Mouse (Mus musculus) urinary bladder, postnatal 14 days (tissue): ENCODE data around the gene Lgals7.

Source experiments
- DNase-seq: peaks from one replicate; pipeline ENCODE4 v3.0.0; 2021; ENCODE audit warnings: low spot score

Lgals7 gene

GRCm38 (mm10) chr7:28863540-28863939, at the start of gene Lgals7:
Gene Lgals7, plus strand, starts transcription at chr7:28863853.
- DNase-seq, result no peak

- DNase-seq, result no peak
Observed at GRCm38 (mm10) chr7:28814306-28815034, 49.2 kb upstream of the Lgals7 start.

- DNase-seq, result no peak
Observed at GRCm38 (mm10) chr7:28815230-28815629, 48.4 kb upstream of the Lgals7 start.

- DNase-seq, result no peak
Observed at GRCm38 (mm10) chr7:28816201-28816600, 47.5 kb upstream of the Lgals7 start.

DNA sequence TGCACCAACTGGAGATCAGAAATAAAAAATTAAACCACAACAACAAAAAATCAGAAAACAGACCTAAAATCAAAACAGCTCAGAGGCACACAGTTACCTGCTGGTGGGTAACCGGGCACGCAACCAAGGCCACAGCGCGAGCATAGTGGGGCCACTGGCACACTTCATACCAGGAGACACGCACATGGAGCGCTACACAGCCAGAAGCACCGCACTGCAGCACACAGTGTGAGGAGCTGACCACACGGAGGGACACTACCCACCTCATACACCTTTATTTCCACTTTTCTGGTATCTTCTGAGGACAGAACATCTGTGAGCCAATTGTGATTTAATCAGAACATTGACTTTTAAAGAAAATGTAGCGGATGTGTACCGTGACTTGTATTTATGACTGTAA, 46.7 kb upstream of the Lgals7 start:
- DNase-seq, result no peak

DNA sequence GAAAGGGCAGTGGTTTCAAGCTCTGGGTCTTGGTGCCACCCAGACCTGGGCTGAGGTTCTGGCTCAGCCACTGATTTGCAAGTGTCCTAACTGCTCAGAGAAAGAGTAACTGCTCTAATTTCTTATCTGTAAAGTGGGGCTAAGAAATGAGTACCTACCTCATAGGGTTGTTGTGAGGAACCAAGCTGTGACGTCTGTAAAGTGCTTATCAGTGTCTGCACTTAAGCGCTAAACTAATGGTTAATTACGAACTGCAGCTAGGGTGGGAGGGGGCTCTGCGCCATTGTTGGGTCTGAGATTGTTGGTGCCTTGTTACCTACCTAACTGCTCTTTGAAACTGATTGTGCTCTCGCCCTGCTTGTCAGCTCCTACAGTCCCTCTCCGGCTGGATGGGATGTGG, 46.1 kb upstream of the Lgals7 start:
- no peak for DNase-seq

DNA sequence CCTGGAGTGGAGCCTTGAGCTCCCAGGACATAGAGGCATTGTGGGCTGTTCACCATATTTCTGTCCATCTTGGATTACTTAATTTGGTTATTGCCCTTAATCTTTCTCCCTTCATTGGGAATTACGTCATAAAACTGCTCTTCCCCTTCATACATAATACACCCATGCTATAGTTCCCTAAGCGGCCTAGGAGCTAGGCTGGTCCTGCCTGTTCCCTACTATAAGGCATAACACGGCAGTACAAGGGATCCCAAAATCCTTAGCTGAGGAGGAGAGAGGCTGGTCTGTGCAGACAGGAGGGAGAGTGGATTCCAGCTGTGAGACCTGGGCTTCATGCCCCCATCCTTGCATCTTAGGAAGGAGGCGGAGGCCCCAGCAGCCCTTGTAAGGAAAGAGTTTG, 45.7 kb upstream of the Lgals7 start:
- no peak for DNase-seq

DNA sequence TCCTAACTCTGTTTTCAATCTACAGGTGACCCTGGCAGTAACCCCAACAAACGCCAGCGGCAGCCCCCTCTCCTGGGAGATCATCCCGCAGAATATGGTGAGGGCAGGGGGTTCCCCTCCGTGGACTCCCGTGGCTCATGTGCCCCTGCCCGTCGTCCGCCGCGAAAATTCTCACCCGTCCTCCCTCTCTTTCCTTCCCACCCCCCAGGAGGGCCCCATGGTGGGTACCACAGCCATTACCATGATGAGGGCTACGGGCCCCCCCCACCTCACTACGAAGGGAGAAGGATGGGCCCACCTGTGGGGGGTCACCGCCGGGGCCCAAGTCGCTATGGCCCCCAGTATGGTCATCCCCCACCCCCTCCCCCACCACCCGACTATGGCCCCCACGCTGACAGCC, 45.2 kb upstream of the Lgals7 start:
- no peak for DNase-seq

- DNase-seq, result no peak
Observed at GRCm38 (mm10) chr7:28818861-28819452, 44.7 kb upstream of the Lgals7 start.

DNA sequence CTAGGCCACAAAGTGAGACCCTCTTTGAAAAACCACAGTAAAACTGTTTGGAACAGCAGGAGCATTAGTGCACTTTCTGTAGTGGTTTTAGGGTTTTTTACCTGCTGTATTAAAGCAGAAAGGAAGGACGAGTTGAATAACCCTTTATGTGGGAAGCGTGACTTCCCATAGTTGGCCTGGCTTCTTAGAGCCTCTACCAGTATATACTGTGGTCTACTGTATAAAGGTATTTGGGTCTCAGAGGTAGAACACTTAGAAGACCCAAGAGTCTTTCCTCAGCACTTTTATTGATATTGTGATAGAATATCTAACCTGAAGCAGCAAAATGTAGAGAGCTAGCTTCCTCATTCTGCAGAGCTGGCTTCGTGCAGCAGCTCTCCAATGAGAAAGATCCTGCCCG, 44.1 kb upstream of the Lgals7 start:
- DNase-seq, result no peak

DNA sequence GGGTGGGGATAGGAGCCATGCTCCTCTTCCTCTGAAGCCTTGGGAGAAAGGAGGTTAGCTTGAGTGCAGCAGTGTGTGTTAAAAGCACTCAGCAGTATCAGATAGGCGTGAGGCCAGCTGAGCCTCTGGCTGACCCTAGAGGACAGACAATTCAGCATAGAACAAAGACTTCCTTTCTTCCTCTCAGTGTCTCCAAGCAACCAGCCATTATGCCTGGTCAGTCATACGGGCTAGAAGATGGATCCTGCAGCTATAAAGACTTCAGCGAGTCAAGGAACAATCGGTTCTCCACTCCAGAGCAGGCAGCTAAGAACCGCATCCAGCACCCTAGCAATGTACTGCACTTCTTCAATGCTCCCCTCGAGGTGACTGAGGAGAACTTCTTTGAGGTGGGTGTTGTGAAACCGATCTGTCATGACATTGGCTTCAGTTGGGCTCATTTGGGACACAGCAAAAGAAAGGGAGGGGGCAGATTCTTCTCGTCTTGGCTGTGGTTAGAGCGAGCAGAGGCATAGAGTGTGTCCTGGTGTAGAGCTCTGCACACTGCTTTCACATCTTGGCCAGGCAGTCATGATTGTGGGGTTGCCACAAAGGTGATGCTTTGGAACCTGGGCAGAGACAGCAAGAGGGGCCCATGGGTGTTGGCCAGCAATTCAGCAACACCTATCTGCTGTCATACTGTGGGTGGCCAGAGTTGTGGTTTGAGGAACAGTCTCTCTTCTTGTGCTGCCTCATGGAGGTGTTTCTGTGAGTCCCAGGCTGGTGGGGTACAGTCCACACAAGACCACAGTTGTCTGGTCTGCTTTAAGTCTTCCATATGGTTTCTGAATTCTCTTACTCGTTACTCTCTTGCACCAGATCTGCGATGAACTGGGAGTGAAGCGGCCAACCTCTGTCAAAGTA, 43.0 kb upstream of the Lgals7 start:
- DNase-seq, result peak; percentile 74

- peak; percentile 56 for DNase-seq
Observed at GRCm38 (mm10) chr7:28821261-28821831, 42.3 kb upstream of the Lgals7 start.

DNA sequence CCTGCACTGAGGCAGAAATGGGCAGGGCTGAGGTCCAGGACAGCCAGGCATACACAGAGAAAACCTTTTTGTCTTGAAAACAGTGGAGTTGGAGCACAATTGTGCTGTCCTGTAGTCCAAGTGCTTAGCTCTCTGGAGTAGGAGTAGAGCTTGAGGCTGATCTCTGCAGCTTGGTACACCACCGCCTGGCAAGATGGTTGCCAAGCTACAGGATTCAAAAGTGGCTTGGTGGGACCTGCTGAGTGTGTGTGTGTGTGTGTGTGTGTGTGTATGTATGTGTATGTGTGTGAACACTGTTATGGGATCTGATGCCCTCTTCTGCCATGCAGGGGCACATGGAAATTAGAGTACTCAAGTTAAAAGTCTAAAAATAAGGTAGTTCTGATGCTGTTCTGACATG, 41.1 kb upstream of the Lgals7 start:
- DNase-seq, result no peak

DNA sequence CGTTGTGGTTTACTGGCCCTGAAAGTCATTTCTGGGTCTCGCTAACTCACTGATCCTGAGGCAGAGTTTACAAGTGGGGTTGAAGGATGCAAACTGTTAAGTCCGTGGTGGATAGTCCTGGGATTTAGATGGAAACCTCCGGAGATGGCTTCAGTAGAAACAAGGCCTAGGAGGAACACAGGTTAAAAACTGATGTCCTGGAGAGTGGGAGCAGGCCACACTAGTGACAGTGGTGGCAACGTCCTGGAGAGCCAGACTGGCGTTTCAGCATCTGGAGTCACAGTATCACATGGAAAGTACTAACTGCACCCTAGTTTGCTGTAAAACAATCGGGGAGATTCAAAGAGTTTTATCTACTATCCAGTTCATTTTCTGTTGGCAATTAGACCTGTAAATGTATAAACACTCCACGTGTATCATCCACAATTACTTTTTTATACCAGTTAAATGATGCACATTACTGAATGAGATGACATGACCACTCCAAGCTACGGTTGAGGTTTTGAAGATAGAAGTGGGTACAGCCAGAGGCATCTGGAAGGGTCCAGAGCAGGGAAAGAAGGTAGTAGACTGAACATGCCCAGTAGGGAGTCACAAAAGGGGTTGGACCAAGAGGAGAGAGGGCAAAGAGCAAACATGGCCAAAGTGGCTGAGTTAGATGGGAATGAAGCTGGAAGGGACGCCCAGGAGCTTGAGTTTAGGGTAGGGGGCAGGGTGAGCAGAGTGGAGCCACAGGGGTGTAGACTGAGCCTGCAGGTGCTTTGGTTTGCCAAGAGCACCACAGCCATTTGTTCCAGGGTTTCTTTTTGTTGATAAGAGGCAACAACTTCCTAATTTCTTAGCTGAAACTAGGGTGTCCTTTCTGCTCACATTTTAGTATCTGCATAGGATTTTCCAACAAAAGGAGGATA, 40.4 kb upstream of the Lgals7 start:
- DNase-seq, result no peak

- DNase-seq, result no peak
Observed at GRCm38 (mm10) chr7:28823932-28824331, 39.7 kb upstream of the Lgals7 start.

DNA sequence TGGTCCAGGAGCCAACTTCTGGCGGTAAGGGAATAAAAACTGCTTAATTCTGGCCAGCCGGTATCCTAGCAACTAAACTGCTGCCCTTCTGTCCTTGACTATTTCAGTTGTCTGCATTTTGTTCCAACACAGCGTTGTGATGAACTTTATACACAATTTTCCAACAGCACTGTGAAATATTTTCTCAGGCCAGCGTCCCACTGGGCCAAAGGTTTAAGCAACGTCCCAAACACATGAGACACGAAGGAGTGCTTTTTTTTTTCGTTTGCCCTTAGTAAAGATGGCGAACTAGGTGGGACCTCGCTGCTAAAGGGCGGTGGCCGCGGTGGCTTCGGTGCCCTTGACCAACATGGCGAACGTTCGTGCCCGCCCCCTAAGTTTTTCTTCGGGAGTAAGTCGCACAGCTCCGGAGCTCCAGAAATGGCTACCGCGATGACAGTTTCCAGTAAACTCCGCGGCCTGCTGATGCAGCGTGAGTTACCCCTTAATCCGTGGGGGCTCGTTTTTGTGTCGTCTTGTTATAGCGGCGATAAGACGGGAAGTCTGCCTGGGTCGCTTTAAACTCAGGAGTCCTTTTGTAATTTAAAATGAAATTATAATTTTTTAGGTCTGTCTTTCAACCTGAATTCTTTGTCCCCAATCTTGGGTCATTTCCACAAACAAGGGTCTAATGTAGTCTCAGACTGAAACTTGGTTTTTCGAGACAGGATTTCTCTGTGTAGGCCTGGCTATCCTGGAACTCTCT, 38.5 kb upstream of the Lgals7 start, which contains the start of gene Ech1:
Ech1 (plus strand) TSS at position 277 of the 745 bp plus-strand sequence.
- DNase-seq, result peak; percentile 94

DNA sequence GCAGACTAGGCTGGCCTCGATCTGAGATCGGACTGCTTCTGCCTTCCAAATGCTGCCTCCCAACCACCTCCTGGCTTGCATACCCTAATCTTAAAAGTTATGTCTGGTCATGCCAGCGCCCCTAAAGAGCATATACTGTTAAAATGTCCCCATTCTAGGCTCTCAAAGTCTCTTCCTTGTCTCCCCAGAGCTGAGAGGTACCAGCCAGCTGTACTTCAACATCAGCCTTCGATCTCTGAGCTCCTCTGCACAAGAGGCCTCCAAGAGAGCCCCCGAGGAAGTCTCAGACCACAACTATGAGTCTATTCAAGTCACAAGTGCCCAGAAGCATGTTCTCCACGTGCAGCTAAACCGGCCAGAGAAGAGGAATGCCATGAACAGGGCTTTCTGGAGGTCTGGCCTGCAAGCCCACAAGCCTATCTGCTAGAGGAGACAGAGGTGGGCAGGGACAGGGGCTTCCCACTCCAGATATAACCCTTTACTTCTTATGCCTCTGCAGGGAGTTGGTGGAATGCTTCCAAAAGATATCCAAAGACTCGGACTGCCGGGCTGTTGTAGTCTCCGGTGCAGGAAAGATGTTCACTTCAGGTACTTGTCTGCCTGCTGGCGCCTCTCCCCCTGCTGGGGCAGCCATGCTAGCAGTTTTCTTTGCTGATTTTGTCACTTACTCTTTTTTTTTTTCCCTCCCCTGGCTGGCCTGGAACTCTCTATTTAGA, 37.8 kb upstream of the Lgals7 start:
- no peak for DNase-seq

- DNase-seq, result no peak
Observed at GRCm38 (mm10) chr7:28826402-28826772, 37.3 kb upstream of the Lgals7 start.

- no peak for DNase-seq
Observed at GRCm38 (mm10) chr7:28827338-28827737, 36.3 kb upstream of the Lgals7 start.

- DNase-seq, result no peak
Observed at GRCm38 (mm10) chr7:28829821-28830220, 33.8 kb upstream of the Lgals7 start.
